Mouse (Mus musculus): ENCODE results near the gene Bend7. TPM values are rescaled to one million over a fixed set of nuclear protein-coding genes. Genes with fewer than 3 reads are reported as not detected.

Bend7 gene
- total RNA-seq (2017), result not detected in 3 replicates

GRCm38 (mm10) chr2:4717769-4718661 lies at the start of gene Bend7:
Bend7 (plus strand) TSS chr2:4717831.
- ATAC-seq (replicated peaks; ENCODE audit: insufficient number of reproducible peaks, low FRiP score, low TSS enrichment, poor library complexity, severe bottlenecking), result no peak

GRCm38 (mm10) chr2:4668626-4669025 lies 49.0 kb upstream of the Bend7 start:
- no peak for ATAC-seq (replicated peaks; ENCODE audit: insufficient number of reproducible peaks, low FRiP score, low TSS enrichment, poor library complexity, severe bottlenecking)

GRCm38 (mm10) chr2:4669701-4670100 lies 47.9 kb upstream of the Bend7 start:
- no peak for ATAC-seq (replicated peaks; ENCODE audit: insufficient number of reproducible peaks, low FRiP score, low TSS enrichment, poor library complexity, severe bottlenecking)

- ATAC-seq (replicated peaks; ENCODE audit: insufficient number of reproducible peaks, low FRiP score, low TSS enrichment, poor library complexity, severe bottlenecking), result no peak
These were observed 46.0 kb upstream of the Bend7 start for GRCm38 (mm10) chr2:4671636-4672035.

- no peak for ATAC-seq (replicated peaks; ENCODE audit: insufficient number of reproducible peaks, low FRiP score, low TSS enrichment, poor library complexity, severe bottlenecking)
These were observed 37.7 kb upstream of the Bend7 start for GRCm38 (mm10) chr2:4679886-4680285.

GRCm38 (mm10) chr2:4711262-4711661 lies 6.4 kb upstream of the Bend7 start:
- no peak for ATAC-seq (replicated peaks; ENCODE audit: insufficient number of reproducible peaks, low FRiP score, low TSS enrichment, poor library complexity, severe bottlenecking)

GRCm38 (mm10) chr2:4717081-4717768 lies 406 bp upstream of the Bend7 start:
- no peak for ATAC-seq (replicated peaks; ENCODE audit: insufficient number of reproducible peaks, low FRiP score, low TSS enrichment, poor library complexity, severe bottlenecking)

- no peak for ATAC-seq (replicated peaks; ENCODE audit: insufficient number of reproducible peaks, low FRiP score, low TSS enrichment, poor library complexity, severe bottlenecking)
These were observed 5.5 kb downstream of the Bend7 start for GRCm38 (mm10) chr2:4723088-4723487.

GRCm38 (mm10) chr2:4730161-4730560 lies 12.5 kb downstream of the Bend7 start:
- ATAC-seq (replicated peaks; ENCODE audit: insufficient number of reproducible peaks, low FRiP score, low TSS enrichment, poor library complexity, severe bottlenecking), result no peak

- ATAC-seq (replicated peaks; ENCODE audit: insufficient number of reproducible peaks, low FRiP score, low TSS enrichment, poor library complexity, severe bottlenecking), result no peak
These were observed 16.3 kb downstream of the Bend7 start for GRCm38 (mm10) chr2:4733971-4734370.

- no peak for ATAC-seq (replicated peaks; ENCODE audit: insufficient number of reproducible peaks, low FRiP score, low TSS enrichment, poor library complexity, severe bottlenecking)
These were observed 18.6 kb downstream of the Bend7 start for GRCm38 (mm10) chr2:4736095-4736797.

GRCm38 (mm10) chr2:4736798-4737155 lies 19.1 kb downstream of the Bend7 start:
- no peak for ATAC-seq (replicated peaks; ENCODE audit: insufficient number of reproducible peaks, low FRiP score, low TSS enrichment, poor library complexity, severe bottlenecking)

GRCm38 (mm10) chr2:4751918-4752317 lies 34.3 kb downstream of the Bend7 start:
- no peak for ATAC-seq (replicated peaks; ENCODE audit: insufficient number of reproducible peaks, low FRiP score, low TSS enrichment, poor library complexity, severe bottlenecking)

GRCm38 (mm10) chr2:4755716-4756115 lies 38.1 kb downstream of the Bend7 start:
- no peak for ATAC-seq (replicated peaks; ENCODE audit: insufficient number of reproducible peaks, low FRiP score, low TSS enrichment, poor library complexity, severe bottlenecking)

- no peak for ATAC-seq (replicated peaks; ENCODE audit: insufficient number of reproducible peaks, low FRiP score, low TSS enrichment, poor library complexity, severe bottlenecking)
These were observed 39.6 kb downstream of the Bend7 start for GRCm38 (mm10) chr2:4757218-4757617.

GRCm38 (mm10) chr2:4760741-4761140 lies 43.1 kb downstream of the Bend7 start:
- ATAC-seq (replicated peaks; ENCODE audit: insufficient number of reproducible peaks, low FRiP score, low TSS enrichment, poor library complexity, severe bottlenecking), result no peak

GRCm38 (mm10) chr2:4761906-4762305 lies 44.3 kb downstream of the Bend7 start:
- ATAC-seq (replicated peaks; ENCODE audit: insufficient number of reproducible peaks, low FRiP score, low TSS enrichment, poor library complexity, severe bottlenecking), result no peak

- ATAC-seq (replicated peaks; ENCODE audit: insufficient number of reproducible peaks, low FRiP score, low TSS enrichment, poor library complexity, severe bottlenecking), result no peak
These were observed 46.4 kb downstream of the Bend7 start for GRCm38 (mm10) chr2:4764071-4764470.

GRCm38 (mm10) chr2:4770376-4770775 lies 52.7 kb downstream of the Bend7 start:
- ATAC-seq (replicated peaks; ENCODE audit: insufficient number of reproducible peaks, low FRiP score, low TSS enrichment, poor library complexity, severe bottlenecking), result no peak

Data from monocyte, adult 5-6 weeks (primary cell).